Mouse (Mus musculus) neural tube, embryonic 14.5 days (tissue): Measurements from ENCODE around the gene Ttc39b. TPM values are rescaled to one million over a fixed set of nuclear protein-coding genes. Genes with fewer than 3 reads are reported as not detected.

Experiments
- ATAC-seq: fragments of 200-750 bp; cut with Nextera tagmentation; 2 replicates; pipeline ENCODE4 v1.8.0; 2017; ENCODE audit warnings: low read depth, mild to moderate bottlenecking, moderate TSS enrichment, moderate library complexity
- H3K27ac ChIP-seq: fragments of 300-500 bp; sonication (generic); 2 replicates; pipeline ENCODE4 v1.5.1; 2014; ENCODE audit warnings: low read depth, mild to moderate bottlenecking, control low read depth, low read length, moderate library complexity, mixed read lengths
- H3K27me3 ChIP-seq: fragments of 300-500 bp; sonication (generic); 2 replicates; pipeline ENCODE4 v1.6.1; 2014; ENCODE audit warnings: low read length; ENCODE audit not compliant: control insufficient read depth, insufficient read depth
- H3K36me3 ChIP-seq: fragments of 300-500 bp; sonication (generic); 2 replicates; pipeline ENCODE4 v1.6.1; 2014; ENCODE audit warnings: low read length, mixed read lengths; ENCODE audit not compliant: control insufficient read depth, insufficient read depth
- H3K4me1 ChIP-seq: fragments of 300-500 bp; sonication (generic); 2 replicates; pipeline ENCODE4 v1.6.1; 2014; ENCODE audit warnings: low read length; ENCODE audit not compliant: control insufficient read depth, insufficient read depth
- H3K4me2 ChIP-seq: fragments of 300-500 bp; sonication (generic); 2 replicates; pipeline ENCODE4 v1.6.1; 2014; ENCODE audit warnings: mild to moderate bottlenecking, low read depth, low read length, control low read depth
- H3K4me3 ChIP-seq: fragments of 300-500 bp; sonication (generic); 2 replicates; pipeline ENCODE4 v1.5.1; 2014; ENCODE audit warnings: low read depth, low read length, control low read depth, mixed read lengths
- H3K9ac ChIP-seq: fragments of 300-500 bp; sonication (generic); replicated peaks from 2 replicates; pipeline ENCODE4 v1.6.1; 2014; ENCODE audit warnings: low read depth, mild to moderate bottlenecking, control low read depth, low read length, mixed read lengths
- H3K9me3 ChIP-seq: fragments of 300-500 bp; sonication (generic); 2 replicates; pipeline ENCODE4 v1.6.1; 2016; ENCODE audit warnings: low read length; ENCODE audit not compliant: control insufficient read depth
- WGBS: fragments of 180-500 bp; shearing (Covaris S2); extraction: QIAGEN DNeasy Blood & Tissue Kit; methylation state at CpG from one replicate; pipeline ENCODE4 v1.1.7; 2014; 5-methylcytosine and 5-hydroxymethylcytosine counted together
- polyA plus RNA-seq: library from polyadenylated mRNA; unstranded; fragments of >200 nt; fragmentation: Nextera tagmentation; extraction: Ambion mirVana; gene quantifications from 2 replicates; pipeline ENCODE4 v1.2.1, GENCODE M21; 2014

Ttc39b gene
- polyA plus RNA-seq, 1 experiment from 2014 or later, result 10.9 TPM

GRCm38 (mm10) chr4:83206803-83207586 is 117.1 kb downstream of the Ttc39b start:
- no peak overlapping the region for H3K4me3 ChIP-seq
- no peaks in the 10 kb centered on the region for H3K27me3 ChIP-seq
- peak; percentile 68 for ATAC-seq
- no peaks in the 10 kb centered on the region for H3K36me3 ChIP-seq
- H3K27ac ChIP-seq, result peak overlapping the region; percentile 65
- H3K9ac ChIP-seq, result no peak overlapping the region
- H3K9me3 ChIP-seq, result no peaks in the 10 kb centered on the region
- peaks cover 2% of the 10 kb centered on the region; the same call in 1 of the 2 replicates for H3K4me1 ChIP-seq
- no peak overlapping the region for H3K4me2 ChIP-seq
- 27% methylated on average over 10 of the region's 10 CpGs for WGBS

GRCm38 (mm10) chr4:83206416-83206802 is 117.6 kb downstream of the Ttc39b start:
- H3K36me3 ChIP-seq, result no peaks in the 10 kb centered on the region
- H3K4me2 ChIP-seq, result no peak overlapping the region
- 67% methylated on average over 2 of the region's 2 CpGs for WGBS
- ATAC-seq, result peak; percentile 38; the same call in 1 of the 2 replicates
- H3K27me3 ChIP-seq, result no peaks in the 10 kb centered on the region
- no peak overlapping the region for H3K9ac ChIP-seq
- peaks cover 2% of the 10 kb centered on the region; the same call in 1 of the 2 replicates for H3K4me1 ChIP-seq
- peak overlapping the region; percentile 58; the same call in 1 of the 2 replicates for H3K27ac ChIP-seq
- no peaks in the 10 kb centered on the region for H3K9me3 ChIP-seq
- H3K4me3 ChIP-seq, result no peak overlapping the region

- Histone ChIP-seq H3K36me3 (no peaks in the 10 kb centered on the region), H3K4me1 (no peaks in the 10 kb centered on the region), H3K9me3 (no peaks in the 10 kb centered on the region), H3K27me3 (no peaks in the 10 kb centered on the region), H3K27ac (no peak overlapping the region), H3K4me3 (no peak overlapping the region), H3K9ac (no peak overlapping the region), H3K4me2 (no peak overlapping the region)
- no peak for ATAC-seq
- 8% methylated on average over 8 of the region's 8 CpGs for WGBS
Measured at GRCm38 (mm10) chr4:83199391-83199790, 124.7 kb downstream of the Ttc39b start.

- no peaks in the 10 kb centered on the region for H3K9me3 ChIP-seq
- WGBS, result 88% methylated on average over 3 of the region's 3 CpGs
- no peak overlapping the region for H3K4me2 ChIP-seq
- H3K9ac ChIP-seq, result no peak overlapping the region
- H3K36me3 ChIP-seq, result no peaks in the 10 kb centered on the region
- ATAC-seq, result no peak
- H3K4me1 ChIP-seq, result no peaks in the 10 kb centered on the region
- H3K4me3 ChIP-seq, result no peak overlapping the region
- H3K27me3 ChIP-seq, result no peaks in the 10 kb centered on the region
- no peak overlapping the region for H3K27ac ChIP-seq
Measured at GRCm38 (mm10) chr4:83198123-83198522, 125.9 kb downstream of the Ttc39b start.

GRCm38 (mm10) chr4:83189736-83190135 is 134.3 kb downstream of the Ttc39b start:
- Histone ChIP-seq H3K27me3 (no peaks in the 10 kb centered on the region), H3K36me3 (no peaks in the 10 kb centered on the region), H3K9ac (no peak overlapping the region), H3K27ac (no peak overlapping the region), H3K4me3 (no peak overlapping the region), H3K9me3 (no peaks in the 10 kb centered on the region), H3K4me1 (no peaks in the 10 kb centered on the region), H3K4me2 (no peak overlapping the region)
- no peak for ATAC-seq
- WGBS, result 96% methylated on average over 2 of the region's 2 CpGs

GRCm38 (mm10) chr4:83187324-83187723 is 136.7 kb downstream of the Ttc39b start:
- Histone ChIP-seq H3K4me2 (no peak overlapping the region), H3K4me3 (no peak overlapping the region), H3K36me3 (no peaks in the 10 kb centered on the region), H3K4me1 (no peaks in the 10 kb centered on the region), H3K27ac (no peak overlapping the region), H3K27me3 (no peaks in the 10 kb centered on the region), H3K9ac (no peak overlapping the region), H3K9me3 (no peaks in the 10 kb centered on the region)
- no peak for ATAC-seq
- WGBS, result 90% methylated on average over 1 of the region's 1 CpGs

DNA sequence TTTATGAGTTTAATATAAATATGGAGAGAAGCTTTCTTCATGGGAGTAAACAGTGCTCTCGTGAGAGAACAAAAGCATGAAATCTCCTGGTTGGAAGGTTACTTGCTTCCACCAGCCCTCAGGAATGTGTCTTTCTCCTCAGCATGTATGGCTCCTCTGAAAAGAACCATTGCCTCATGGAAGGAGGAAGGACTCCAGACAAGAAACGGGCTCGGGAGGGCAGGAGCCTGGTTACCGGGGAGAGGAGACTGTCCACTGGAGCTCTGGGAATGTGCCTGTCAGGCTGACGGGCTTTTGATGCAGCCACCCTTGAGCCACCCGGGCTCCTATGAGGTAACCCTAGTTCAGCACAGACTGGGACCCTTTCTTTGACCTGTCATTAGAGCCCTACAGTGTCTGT is 137.6 kb downstream of the Ttc39b start:
- Histone ChIP-seq H3K9me3 (no peaks in the 10 kb centered on the region), H3K27me3 (no peaks in the 10 kb centered on the region), H3K4me1 (no peaks in the 10 kb centered on the region), H3K27ac (no peak overlapping the region), H3K4me3 (no peak overlapping the region), H3K36me3 (no peaks in the 10 kb centered on the region), H3K4me2 (no peak overlapping the region), H3K9ac (no peak overlapping the region)
- no peak for ATAC-seq
- WGBS, result 44% methylated on average over 6 of the region's 6 CpGs

DNA sequence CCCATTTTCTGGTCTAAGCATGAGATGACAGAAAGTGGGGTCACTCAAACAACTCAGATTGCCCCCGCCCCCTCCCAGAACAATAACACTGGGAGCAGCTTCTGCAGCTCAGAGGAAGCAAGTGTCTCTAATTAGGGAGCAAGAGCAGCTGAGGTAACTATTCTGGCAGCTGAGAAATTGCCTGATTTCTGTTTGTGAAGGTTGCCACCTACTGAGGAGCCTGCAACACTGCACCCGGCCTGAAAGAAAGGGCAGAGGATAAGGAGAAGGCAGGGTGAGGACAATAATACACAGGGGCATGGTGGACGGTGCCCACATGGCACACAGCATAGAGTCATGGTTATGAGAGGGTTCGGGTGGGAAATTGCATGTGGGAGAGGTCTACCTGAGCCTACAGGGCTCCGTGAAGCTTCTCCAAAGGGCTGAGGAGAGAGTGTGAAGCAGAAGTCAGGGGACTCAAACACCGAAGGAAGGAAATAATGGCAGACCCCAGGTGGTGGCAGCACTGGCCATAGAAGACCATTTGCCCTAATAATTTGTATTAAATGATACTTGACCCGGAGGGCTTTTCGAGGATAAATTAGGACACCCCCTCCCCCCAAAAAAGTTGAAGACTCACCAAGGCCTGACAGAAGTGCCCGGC is 140.6 kb downstream of the Ttc39b start:
- no peak overlapping the region for H3K9ac ChIP-seq
- H3K27me3 ChIP-seq, result no peaks in the 10 kb centered on the region
- no peaks in the 10 kb centered on the region for H3K9me3 ChIP-seq
- ATAC-seq, result peak; percentile 86
- no peak overlapping the region for H3K27ac ChIP-seq
- no peaks in the 10 kb centered on the region for H3K36me3 ChIP-seq
- no peak overlapping the region for H3K4me2 ChIP-seq
- 29% methylated on average over 9 of the region's 9 CpGs for WGBS
- no peaks in the 10 kb centered on the region for H3K4me1 ChIP-seq
- no peak overlapping the region for H3K4me3 ChIP-seq
